Mouse (Mus musculus) embryonic fibroblast, embryonic 13.5 days (primary cell): ENCODE measurements around the gene Epha3. TPM values are rescaled to one million over a fixed set of nuclear protein-coding genes. Genes with fewer than 3 reads are reported as not detected.
A peak's percentile ranks its signal among the peaks of the same experiment; 100 is the strongest.

Experiments used
- H3K27ac ChIP-seq: 2 replicates; pipeline ENCODE4 v1.5.1; 2012; ENCODE audit warnings: low read length, control low read depth, inconsistent platforms; ENCODE audit not compliant: insufficient read depth
- H3K4me1 ChIP-seq: 2 replicates; pipeline ENCODE4 v1.6.1; 2011; ENCODE audit warnings: low read length; ENCODE audit not compliant: control insufficient read depth, insufficient read depth
- H3K4me3 ChIP-seq: 2 replicates; pipeline ENCODE4 v1.5.1; 2011; ENCODE audit warnings: mild to moderate bottlenecking, control low read depth, low read length; ENCODE audit not compliant: insufficient read depth
- CTCF ChIP-seq: IDR thresholded peaks from 2 replicates; pipeline ENCODE4 v1.5.1; 2011; ENCODE audit warnings: mild to moderate bottlenecking, control low read depth, low read length, moderate library complexity, borderline replicate concordance; ENCODE audit not compliant: insufficient read depth
- POLR2A ChIP-seq: IDR thresholded peaks from 2 replicates; pipeline ENCODE4 v1.6.1; 2011; ENCODE audit warnings: low read depth, mild to moderate bottlenecking, control low read depth, low read length, moderate library complexity
- polyA plus RNA-seq: library from polyadenylated mRNA; stranded (reverse); fragments of >200 nt; gene quantifications from 2 replicates; pipeline ENCODE4 v1.2.4, GENCODE M21; 2011; ENCODE audit warnings: low read depth; ENCODE audit not compliant: missing spikeins, insufficient read length

Gene Epha3
- polyA plus RNA-seq, 1 experiment: 67.0 TPM

GRCm38 (mm10) chr16:63837466-63837865 lies 26.5 kb downstream of the Epha3 start:
- Histone ChIP-seq H3K4me3 (no peak overlapping the region), H3K4me1 (no peaks in the 10 kb centered on the region), H3K27ac (no peak overlapping the region)
- TF ChIP-seq CTCF (no peak), POLR2A (no peak)

- Histone ChIP-seq H3K27ac (no peak overlapping the region), H3K4me3 (no peak overlapping the region), H3K4me1 (no peaks in the 10 kb centered on the region)
- TF ChIP-seq POLR2A (no peak), CTCF (no peak)
Observed at GRCm38 (mm10) chr16:63821164-63821563, 42.8 kb downstream of the Epha3 start.

GRCm38 (mm10) chr16:63817606-63818005 lies 46.4 kb downstream of the Epha3 start:
- Histone ChIP-seq H3K27ac (no peak overlapping the region), H3K4me3 (no peak overlapping the region), H3K4me1 (no peaks in the 10 kb centered on the region)
- TF ChIP-seq POLR2A: no peak
- no peak for TF ChIP-seq CTCF

- no peaks in the 10 kb centered on the region for H3K4me1 ChIP-seq
- TF ChIP-seq CTCF: no peak
- TF ChIP-seq POLR2A: no peak
Observed at GRCm38 (mm10) chr16:63816672-63817071, 47.3 kb downstream of the Epha3 start.

GRCm38 (mm10) chr16:63809871-63810270 lies 54.1 kb downstream of the Epha3 start:
- TF ChIP-seq POLR2A (no peak), CTCF (no peak)
- H3K4me3 ChIP-seq: no peak overlapping the region
- H3K4me1 ChIP-seq: no peaks in the 10 kb centered on the region
- H3K27ac ChIP-seq: no peak overlapping the region

More at GRCm38 (mm10) chr16:63816672-63817071, 47.3 kb downstream of the Epha3 start:
- Histone ChIP-seq H3K27ac (no peak overlapping the region), H3K4me3 (no peak overlapping the region)

GRCm38 (mm10) chr16:63808991-63809390 lies 55.0 kb downstream of the Epha3 start:
- Histone ChIP-seq H3K4me3 (no peak overlapping the region), H3K27ac (no peak overlapping the region), H3K4me1 (no peaks in the 10 kb centered on the region)
- no peak for TF ChIP-seq POLR2A
- no peak for TF ChIP-seq CTCF

GRCm38 (mm10) chr16:63806437-63807129 lies 57.4 kb downstream of the Epha3 start:
- no peak overlapping the region for H3K27ac ChIP-seq
- TF ChIP-seq POLR2A: no peak
- no peak for TF ChIP-seq CTCF
- H3K4me1 ChIP-seq: no peaks in the 10 kb centered on the region
- no peak overlapping the region for H3K4me3 ChIP-seq

GRCm38 (mm10) chr16:63806025-63806424 lies 58.0 kb downstream of the Epha3 start:
- H3K27ac ChIP-seq: no peak overlapping the region
- no peak overlapping the region for H3K4me3 ChIP-seq
- no peak for TF ChIP-seq POLR2A
- no peak for TF ChIP-seq CTCF
- H3K4me1 ChIP-seq: no peaks in the 10 kb centered on the region

GRCm38 (mm10) chr16:63801436-63801835 lies 62.5 kb downstream of the Epha3 start:
- Histone ChIP-seq H3K4me3 (no peak overlapping the region), H3K4me1 (no peaks in the 10 kb centered on the region), H3K27ac (no peak overlapping the region)
- TF ChIP-seq CTCF (no peak), POLR2A (no peak)

- no peak overlapping the region for H3K4me3 ChIP-seq
- no peak for TF ChIP-seq POLR2A
- TF ChIP-seq CTCF: no peak
- no peaks in the 10 kb centered on the region; the same call in 1 of the 2 replicates for H3K4me1 ChIP-seq
- H3K27ac ChIP-seq: no peak overlapping the region
Observed at GRCm38 (mm10) chr16:63798341-63798740, 65.6 kb downstream of the Epha3 start.

GRCm38 (mm10) chr16:63794292-63794691 lies 69.7 kb downstream of the Epha3 start:
- H3K4me3 ChIP-seq: no peak overlapping the region
- peak overlapping the region; percentile 76 for H3K27ac ChIP-seq
- no peak for TF ChIP-seq POLR2A
- TF ChIP-seq CTCF: no peak
- H3K4me1 ChIP-seq: no peaks in the 10 kb centered on the region; the same call in 1 of the 2 replicates
